Mouse (Mus musculus) C2C12 (cell line): ENCODE results near the gene Slc4a1.

ENCODE experiments used
- CEBPB ChIP-seq: IDR thresholded peaks from one replicate; pipeline ENCODE4 v1.6.1; 2011; ENCODE audit warnings: low read depth, mild to moderate bottlenecking, control low read depth, moderate library complexity
- CTCF ChIP-seq: IDR thresholded peaks from one replicate; pipeline ENCODE4 v1.5.1; 2011; ENCODE audit not compliant: control insufficient read depth, insufficient read depth, insufficient read length
- FOSL1 ChIP-seq: IDR thresholded peaks from one replicate; pipeline ENCODE4 v1.8.0; 2011; ENCODE audit warnings: mild to moderate bottlenecking, low read length; ENCODE audit not compliant: poor library complexity, insufficient read depth, severe bottlenecking
- MAX ChIP-seq: IDR thresholded peaks from one replicate; pipeline ENCODE4 v1.6.1; 2011; ENCODE audit warnings: mild to moderate bottlenecking, control low read depth
- MYOD1 ChIP-seq: IDR thresholded peaks from one replicate; pipeline ENCODE4 v1.6.1; 2011; ENCODE audit warnings: low read depth; ENCODE audit not compliant: control insufficient read depth, insufficient read length
- MYOG ChIP-seq: IDR thresholded peaks from one replicate; pipeline ENCODE4 v1.6.1; 2011; ENCODE audit not compliant: control insufficient read depth, insufficient read length; ENCODE audit errors: extremely low read depth
- USF1 ChIP-seq: IDR thresholded peaks from one replicate; pipeline ENCODE4 v1.6.1; 2011; ENCODE audit warnings: low read depth, mild to moderate bottlenecking, control low read depth, moderate library complexity

- TF ChIP-seq CTCF (no peak), FOSL1 (no peak), MYOD1 (no peak), MAX (no peak), USF1 (no peak), CEBPB (no peak), MYOG (no peak)
These were observed 29.8 kb downstream of the Slc4a1 start for GRCm38 (mm10) chr11:102336191-102336590.
